Comparison of ENCODE assay signal across 8 mouse cellular contexts in genomic region chr2:164486258-164487114, GRCm38 (mm10). TPM values are rescaled to one million over a fixed set of nuclear protein-coding genes. Genes with fewer than 3 reads are reported as not detected.
DNase-seq lines count a peak whose midpoint lies in the region; ATAC-seq and TF ChIP-seq lines count a peak whose summit lies in the region.

No protein-coding gene starts in this region.

- no peak for TF ChIP-seq POLR2A in spleen, adult 2 months (IDR thresholded peaks at IDR 0.05; ENCODE audit: low read depth, low read length)

- no peaks in the 10 kb centered on the region; the same call in 1 of the 2 replicates for H3K36me3 ChIP-seq in spleen, adult 2 months (ENCODE audit: control insufficient read depth, insufficient read depth, low read length)
- no peaks in the 10 kb centered on the region for H3K36me3 ChIP-seq in intestine, embryonic 15.5 days

- 2% methylated on average over 88 of the region's 90 CpGs for WGBS in spleen, adult 2 months
- under 1% methylated on average over 87 of the region's 90 CpGs for WGBS in intestine, embryonic 15.5 days

- intact Hi-C loops in left cerebral cortex, postnatal 10 days (cut with DNase I): no loop called here

- H3K9ac ChIP-seq in intestine, embryonic 15.5 days: peak overlapping the region; percentile 72

- peak in 1 of 2 experiments; percentile 18 for DNase-seq in spleen, adult 2 months (ENCODE audit: low read depth in 1 of 2, low spot score in 2 of 2)
- DNase-seq in spleen, adult 12 weeks (ENCODE audit: low spot score): no peak
- peak; percentile 79 for DNase-seq in gastrocnemius, postnatal 25 days
- peak; percentile 66 to 85 for DNase-seq in left cerebral cortex, postnatal 10 days (ENCODE audit: extremely low spot score in 1 of 2, low spot score in 2 of 2)
- peak; percentile 70 for DNase-seq in right cerebral cortex, postnatal 4 days

- peak overlapping the region; percentile 52 for H3K4me3 ChIP-seq in spleen, adult 2 months (ENCODE audit: extremely low read depth, insufficient read depth, insufficient read length)
- peak overlapping the region; percentile 90 for H3K4me3 ChIP-seq in intestine, embryonic 15.5 days (replicated peaks)

- H3K27me3 ChIP-seq in spleen, adult 2 months (ENCODE audit: control insufficient read depth, insufficient read depth, low read length): peaks cover 13% of the 10 kb centered on the region
- peaks cover 5% of the 10 kb centered on the region for H3K27me3 ChIP-seq in intestine, embryonic 15.5 days (replicated peaks)

- H3K27ac ChIP-seq in spleen, adult 2 months (ENCODE audit: insufficient read depth, low read length): 0 out of 2 replicates have a peak overlapping the region, but pooled peaks have one; percentile 8
- peak overlapping the region; percentile 36; the same call in 1 of the 2 replicates for H3K27ac ChIP-seq in intestine, embryonic 15.5 days

- H3K9me3 ChIP-seq in intestine, embryonic 15.5 days: no peaks in the 10 kb centered on the region

- ATAC-seq in common myeloid progenitor, adult 5-6 weeks (replicated peaks; ENCODE audit: low read depth, poor library complexity, severe bottlenecking): peak; percentile 33
- ATAC-seq in intestine, embryonic 15.5 days: peak; percentile 83
- ATAC-seq in megakaryocyte, adult 5-6 weeks (ENCODE audit: poor library complexity, severe bottlenecking): peak; percentile 36

- no peak for TF ChIP-seq CTCF in spleen, adult 2 months (IDR thresholded peaks at IDR 0.05; ENCODE audit: extremely low read depth, insufficient read depth, insufficient read length, insufficient replicate concordance)

- H3K4me1 ChIP-seq in spleen, adult 2 months (ENCODE audit: control insufficient read depth, insufficient read depth, insufficient read length): peaks cover 11% of the 10 kb centered on the region
- peaks cover 15% of the 10 kb centered on the region for H3K4me1 ChIP-seq in intestine, embryonic 15.5 days (replicated peaks)

- H3K4me2 ChIP-seq in intestine, embryonic 15.5 days (replicated peaks): peak overlapping the region; percentile 100

RNA-seq across cellular contexts. Expression of gene Dbndd2, which starts 0.6 kb away (rescaled TPM):
- polyA plus RNA-seq in spleen, adult 2 months (2012; rRNA removed): 15.6 and 20.3 TPM in 2 replicates
- total RNA-seq in common myeloid progenitor, adult 5-6 weeks (2017): 0.18 TPM in 1 of 2 replicates, not detected in the other
- total RNA-seq in gastrocnemius, postnatal 25 days (2021): 10 to 100 TPM; 21.2 to 35.4 TPM
- 4.7 and 14.8 TPM in 2 replicates for polyA plus RNA-seq in intestine, embryonic 15.5 days (2015; fragmentation: Nextera tagmentation; extraction: Ambion mirVana)
- total RNA-seq in left cerebral cortex, postnatal 10 days (2021): 10 to 100 TPM; 75.5 to 77.3 TPM
- 3.2 and 7.9 TPM in 2 replicates for total RNA-seq in megakaryocyte, adult 5-6 weeks (2015)
- 1.4 and 2.0 TPM in 2 replicates for total RNA-seq in megakaryocyte, adult 5-6 weeks (2017)

RNA-seq across cellular contexts. Expression of gene Pigt, which starts 10.8 kb away (rescaled TPM):
- 85.0 and 108 TPM in 2 replicates for polyA plus RNA-seq in spleen, adult 2 months (2012; rRNA removed)
- total RNA-seq in common myeloid progenitor, adult 5-6 weeks (2017): 30.6 and 33.2 TPM in 2 replicates
- 10 to 100 TPM; 27.7 to 39.4 TPM for total RNA-seq in gastrocnemius, postnatal 25 days (2021)
- polyA plus RNA-seq in intestine, embryonic 15.5 days (2015; fragmentation: Nextera tagmentation; extraction: Ambion mirVana): 62.7 and 65.7 TPM in 2 replicates
- 100 to 1,000 TPM; 119 to 124 TPM for total RNA-seq in left cerebral cortex, postnatal 10 days (2021)
- total RNA-seq in megakaryocyte, adult 5-6 weeks (2015): 69.0 and 70.8 TPM in 2 replicates
- total RNA-seq in megakaryocyte, adult 5-6 weeks (2017): 30.8 and 43.0 TPM in 2 replicates

RNA-seq across cellular contexts. Expression of gene Trp53tg5, which starts 13.0 kb away (rescaled TPM):
- not detected in 2 replicates for polyA plus RNA-seq in spleen, adult 2 months (2012; rRNA removed)
- total RNA-seq in common myeloid progenitor, adult 5-6 weeks (2017): not detected in 2 replicates
- not detected for total RNA-seq in gastrocnemius, postnatal 25 days (2021)
- polyA plus RNA-seq in intestine, embryonic 15.5 days (2015; fragmentation: Nextera tagmentation; extraction: Ambion mirVana): not detected in 2 replicates
- total RNA-seq in left cerebral cortex, postnatal 10 days (2021): not detected
- total RNA-seq in megakaryocyte, adult 5-6 weeks (2015): not detected in 2 replicates
- total RNA-seq in megakaryocyte, adult 5-6 weeks (2017): not detected in 2 replicates

RNA-seq across cellular contexts. Expression of gene Gm20458, which starts 25.7 kb away (rescaled TPM):
- 16.4 and 17.2 TPM in 2 replicates for polyA plus RNA-seq in spleen, adult 2 months (2012; rRNA removed)
- 0.46 TPM in 1 of 2 replicates, not detected in the other for total RNA-seq in common myeloid progenitor, adult 5-6 weeks (2017)
- 1 to 10 TPM; 3.2 to 8.9 TPM for total RNA-seq in gastrocnemius, postnatal 25 days (2021)
- polyA plus RNA-seq in intestine, embryonic 15.5 days (2015; fragmentation: Nextera tagmentation; extraction: Ambion mirVana): 9.4 and 18.5 TPM in 2 replicates
- total RNA-seq in left cerebral cortex, postnatal 10 days (2021): 1 to 10 TPM; 2.2 to 6.0 TPM
- not detected in 2 replicates for total RNA-seq in megakaryocyte, adult 5-6 weeks (2015)
- total RNA-seq in megakaryocyte, adult 5-6 weeks (2017): not detected in 2 replicates

RNA-seq across cellular contexts. Expression of gene Sys1, which starts 29.7 kb away (rescaled TPM):
- 111 and 172 TPM in 2 replicates for polyA plus RNA-seq in spleen, adult 2 months (2012; rRNA removed)
- total RNA-seq in common myeloid progenitor, adult 5-6 weeks (2017): 8.9 and 13.4 TPM in 2 replicates
- total RNA-seq in gastrocnemius, postnatal 25 days (2021): 10 to 100 TPM; 17.2 to 20.2 TPM
- 51.1 and 61.9 TPM in 2 replicates for polyA plus RNA-seq in intestine, embryonic 15.5 days (2015; fragmentation: Nextera tagmentation; extraction: Ambion mirVana)
- 10 to 100 TPM; 40.9 to 41.8 TPM for total RNA-seq in left cerebral cortex, postnatal 10 days (2021)
- 50.9 and 52.3 TPM in 2 replicates for total RNA-seq in megakaryocyte, adult 5-6 weeks (2015)
- total RNA-seq in megakaryocyte, adult 5-6 weeks (2017): 14.9 and 20.2 TPM in 2 replicates

Comparison
In these comparisons a context has a peak if more than half of its experiments do, and no peak if none do; other contexts are left out.
1. ATAC-seq: peak in every context shown above with its lines; median percentile 83 in intestine, embryonic 15.5 days; 36 in megakaryocyte, adult 5-6 weeks; 33 in common myeloid progenitor, adult 5-6 weeks.